Mouse (Mus musculus) spleen, adult 2 months (tissue): Measurements from ENCODE around the gene Cdc42ep5. TPM values are rescaled to one million over a fixed set of nuclear protein-coding genes. Genes with fewer than 3 reads are reported as not detected.
"Not testable (repeated sequence)": the region's sequence is repeated elsewhere in the genome, so short reads cannot be mapped to it uniquely, and the experiment has no call there.

Experiments used
- DNase-seq, 2 experiments: peaks; one replicate each; pipeline versions ENCODE4 v3.0.0 to v3.0.0-alpha.2; 2012 to 2021; ENCODE audit warnings: low spot score in 2 of 2, low read depth in 1 of 2
- H3K27ac ChIP-seq: fragments of 200-500 bp; 2 replicates; pipeline ENCODE4 v1.5.1; 2012; ENCODE audit warnings: low read length, inconsistent platforms; ENCODE audit not compliant: insufficient read depth
- H3K27me3 ChIP-seq: fragments of 200-500 bp; 2 replicates; pipeline ENCODE4 v1.6.1; 2012; ENCODE audit warnings: mild to moderate bottlenecking, moderate library complexity, low read length, inconsistent platforms; ENCODE audit not compliant: control insufficient read depth, insufficient read depth
- H3K36me3 ChIP-seq: fragments of 200-500 bp; 2 replicates; pipeline ENCODE4 v1.6.1; 2012; ENCODE audit warnings: mild to moderate bottlenecking, low read length, inconsistent platforms; ENCODE audit not compliant: control insufficient read depth, insufficient read depth
- H3K4me1 ChIP-seq: fragments of 200-500 bp; 2 replicates; pipeline ENCODE4 v1.6.1; 2011; ENCODE audit warnings: inconsistent platforms; ENCODE audit not compliant: control insufficient read depth, insufficient read depth, insufficient read length
- H3K4me3 ChIP-seq: fragments of 200-500 bp; 2 replicates; pipeline ENCODE4 v1.5.1; 2011; ENCODE audit warnings: mild to moderate bottlenecking, inconsistent platforms; ENCODE audit not compliant: insufficient read depth, insufficient read length; ENCODE audit errors: extremely low read depth
- CTCF ChIP-seq: fragments of 200-500 bp; IDR thresholded peaks from 2 replicates; pipeline ENCODE4 v1.5.1; 2011; ENCODE audit warnings: mild to moderate bottlenecking, inconsistent platforms; ENCODE audit not compliant: insufficient read depth, insufficient read length, insufficient replicate concordance; ENCODE audit errors: extremely low read depth
- POLR2A ChIP-seq: fragments of 200-500 bp; IDR thresholded peaks from 2 replicates; pipeline ENCODE4 v1.6.1; 2011; ENCODE audit warnings: low read depth, low read length, inconsistent platforms
- WGBS: fragments of 180-500 bp; shearing (Covaris S2); methylation state at CpG from one replicate; pipeline ENCODE4 v1.1.7; 2018; 5-methylcytosine and 5-hydroxymethylcytosine counted together
- polyA plus RNA-seq: library from polyadenylated mRNA; depleted of rRNA; stranded (reverse); fragments of >200 nt; gene quantifications from 2 replicates; pipeline ENCODE4 v1.2.3, GENCODE M21; 2012; rRNA removed

Gene Cdc42ep5
- 13.2 and 19.2 TPM in 2 replicates for polyA plus RNA-seq

GRCm38 (mm10) chr7:4164090-4164910 is at the start of gene Cdc42ep5:
Cdc42ep5 (minus strand) TSS chr7:4164860.
- TF ChIP-seq CTCF (no peak), POLR2A (no peak)
- Histone ChIP-seq H3K4me3 (peak within 1 kb of the TSS; percentile 20), H3K4me1 (no peaks in the 10 kb centered on the region), H3K36me3 (no peaks in the 10 kb centered on the region), H3K27me3 (peaks cover 1% of the 10 kb centered on the region; the same call in 1 of the 2 replicates), H3K27ac (peak within 1 kb of the TSS; percentile 20; the same call in 1 of the 2 replicates)
- 6% methylated on average over 20 of the region's 20 CpGs for WGBS
- no peak for DNase-seq

GRCm38 (mm10) chr7:4213436-4213835 is 48.8 kb upstream of the Cdc42ep5 start:
- H3K27ac ChIP-seq, DNase-seq, H3K4me1 ChIP-seq, H3K27me3 ChIP-seq, H3K36me3 ChIP-seq, H3K4me3 ChIP-seq: not testable (repeated sequence)

- TF ChIP-seq POLR2A = no peak
- TF ChIP-seq CTCF = peak; percentile 14; the same call in 1 of the 2 replicates
- DNase-seq = no peak
- H3K4me1 ChIP-seq = no peaks in the 10 kb centered on the region
- 33% methylated on average over 2 of the region's 2 CpGs for WGBS
- no peak overlapping the region for H3K4me3 ChIP-seq
- no peaks in the 10 kb centered on the region for H3K36me3 ChIP-seq
- H3K27ac ChIP-seq = no peak overlapping the region
- no peaks in the 10 kb centered on the region for H3K27me3 ChIP-seq
Observed at GRCm38 (mm10) chr7:4208626-4209025, 44.0 kb upstream of the Cdc42ep5 start.

DNA sequence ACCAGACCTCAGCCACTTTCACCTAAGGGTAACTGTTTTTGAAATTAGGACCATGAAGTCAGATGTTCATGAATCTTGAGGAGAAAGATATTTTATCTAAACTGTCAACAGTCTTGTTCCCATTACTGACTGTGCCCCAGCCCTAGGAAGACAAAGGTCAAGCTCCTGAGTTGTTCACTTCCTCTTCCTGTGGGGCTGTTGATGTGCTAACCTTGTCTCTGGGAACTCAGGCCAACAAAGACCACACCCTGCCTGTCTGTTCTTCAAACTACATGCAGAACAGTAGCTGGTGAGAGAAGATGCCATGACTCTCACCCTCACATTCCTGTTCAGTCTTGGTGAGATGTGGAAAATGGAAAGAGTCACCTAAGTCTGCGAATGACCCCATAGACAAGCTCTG is 42.5 kb upstream of the Cdc42ep5 start:
- WGBS = 82% methylated on average over 1 of the region's 1 CpGs

DNA sequence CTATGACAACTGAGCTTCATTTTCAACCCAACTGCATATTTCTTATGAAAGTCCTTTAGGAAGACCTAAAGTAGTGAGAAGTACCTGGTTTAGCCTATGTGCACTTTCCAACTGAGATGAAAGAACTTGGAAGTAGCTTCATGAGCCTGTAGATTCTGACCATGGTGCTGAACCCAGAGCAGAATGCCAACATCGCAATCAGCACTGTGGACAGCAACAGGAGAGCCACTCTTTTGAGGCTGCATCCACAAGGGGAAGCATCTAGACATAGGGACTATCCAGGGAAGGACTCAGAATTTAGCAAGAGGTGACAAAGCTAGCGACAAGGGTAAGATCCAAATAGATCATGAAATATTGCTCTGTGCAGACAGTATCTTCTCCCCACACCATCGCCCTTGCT is 13.8 kb upstream of the Cdc42ep5 start:
- no peak for DNase-seq
- TF ChIP-seq POLR2A = no peak
- no peak for TF ChIP-seq CTCF
- Histone ChIP-seq H3K36me3 (no peaks in the 10 kb centered on the region), H3K27me3 (no peaks in the 10 kb centered on the region), H3K4me3 (no peak overlapping the region), H3K4me1 (no peaks in the 10 kb centered on the region), H3K27ac (no peak overlapping the region)
- 46% methylated on average over 3 of the region's 3 CpGs for WGBS

More for the DNA sequence above, 42.5 kb upstream of the Cdc42ep5 start:
- H3K36me3 ChIP-seq = no peaks in the 10 kb centered on the region
- no peak overlapping the region for H3K4me3 ChIP-seq
- no peak overlapping the region for H3K27ac ChIP-seq
- no peaks in the 10 kb centered on the region for H3K4me1 ChIP-seq
- TF ChIP-seq POLR2A (no peak), CTCF (no peak)
- H3K27me3 ChIP-seq = no peaks in the 10 kb centered on the region
- no peak for DNase-seq

DNA sequence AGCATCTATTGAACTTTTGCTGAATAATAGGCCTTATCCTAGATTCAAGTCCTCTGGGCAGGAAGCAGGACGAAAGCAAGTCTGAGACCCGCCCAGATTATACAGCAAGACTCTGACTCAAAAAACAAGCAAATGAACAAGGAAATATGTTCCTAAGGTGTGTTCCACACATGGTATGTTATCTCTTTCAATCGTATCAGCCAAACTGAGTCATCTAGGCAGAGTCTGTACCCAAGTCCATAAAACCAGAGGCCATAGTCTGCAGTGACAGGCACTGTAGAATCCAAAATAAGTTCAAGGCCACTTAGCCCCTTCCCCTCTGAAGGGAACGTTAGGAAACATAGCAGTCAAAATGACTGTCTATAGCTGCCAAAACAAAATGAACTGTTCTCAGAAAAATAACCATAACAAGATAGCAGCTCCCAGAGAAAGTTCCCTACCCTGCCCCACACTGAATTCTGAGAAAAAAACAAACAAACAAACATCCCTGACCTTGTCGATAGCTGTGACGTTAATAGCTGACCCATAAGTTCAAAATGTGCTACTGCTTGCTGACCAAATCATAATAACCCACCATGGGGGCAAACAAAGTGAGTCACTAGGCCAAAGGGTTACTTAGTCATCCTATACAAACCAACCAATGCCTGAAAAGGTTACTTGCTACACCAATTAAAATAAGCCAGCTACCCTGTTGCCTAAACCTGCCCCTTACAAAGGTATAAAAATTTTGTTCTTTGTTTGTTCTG is 5.7 kb upstream of the Cdc42ep5 start:
- WGBS = 80% methylated on average over 6 of the region's 6 CpGs

DNA sequence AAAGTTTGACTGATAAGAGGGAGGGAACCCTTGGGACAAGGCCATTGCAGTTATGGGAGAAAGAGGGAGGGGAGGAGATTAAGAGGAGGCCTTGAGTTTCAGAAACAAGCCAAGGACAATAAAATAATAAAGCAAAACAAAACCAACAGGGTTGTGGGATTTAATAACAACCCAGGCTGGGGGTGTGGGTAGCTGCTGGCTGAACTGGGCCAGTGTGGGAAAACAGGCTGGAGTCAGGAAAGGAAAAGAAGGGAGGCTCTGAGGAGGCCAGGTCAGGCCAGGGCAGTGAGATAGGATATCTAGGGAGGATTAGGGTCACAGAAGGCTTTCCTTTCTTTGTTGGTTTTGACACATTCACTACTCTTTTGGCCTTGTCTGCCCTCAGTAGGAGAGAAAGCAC is 2.4 kb upstream of the Cdc42ep5 start:
- peaks cover 1% of the 10 kb centered on the region; the same call in 1 of the 2 replicates for H3K27me3 ChIP-seq
- TF ChIP-seq CTCF (no peak), POLR2A (no peak)
- H3K36me3 ChIP-seq = no peaks in the 10 kb centered on the region
- DNase-seq = no peak
- H3K4me1 ChIP-seq = no peaks in the 10 kb centered on the region
- no peak overlapping the region for H3K27ac ChIP-seq
- H3K4me3 ChIP-seq = no peak overlapping the region

More for the DNA sequence above, 5.7 kb upstream of the Cdc42ep5 start:
- Histone ChIP-seq H3K27ac (no peak overlapping the region), H3K36me3 (no peaks in the 10 kb centered on the region), H3K4me3 (no peak overlapping the region), H3K27me3 (no peaks in the 10 kb centered on the region; the same call in 1 of the 2 replicates), H3K4me1 (no peaks in the 10 kb centered on the region)
- no peak for DNase-seq
- TF ChIP-seq CTCF = no peak
- TF ChIP-seq POLR2A = no peak
